10 mouse cellular contexts compared by ENCODE assay signal in the genomic region with DNA sequence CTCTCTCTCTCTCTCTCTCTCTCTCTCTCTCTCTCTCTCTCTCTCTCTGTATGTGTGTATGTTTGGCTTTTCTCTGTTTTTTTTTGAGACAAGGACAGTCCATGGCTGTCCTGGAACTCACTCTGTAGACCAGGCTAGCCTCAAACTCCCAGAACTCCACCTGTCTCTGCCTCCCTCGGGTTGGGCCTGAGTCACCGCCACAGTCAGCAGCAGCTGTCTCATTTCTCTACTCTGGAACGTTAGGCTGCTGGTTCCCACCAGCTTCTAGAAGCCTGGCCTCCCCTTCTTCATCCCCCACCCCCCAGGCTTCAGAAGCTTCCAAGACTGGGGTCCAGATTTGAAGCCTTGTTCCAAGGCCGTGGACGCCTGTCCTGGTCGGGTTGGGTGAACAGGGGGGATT. TPM values are rescaled to one million over a fixed set of nuclear protein-coding genes. Genes with fewer than 3 reads are reported as not detected.
DNase-seq lines count a peak whose midpoint lies in the region; ATAC-seq lines count a peak whose summit lies in the region.
"Had no signal": no experiment of that assay in that cellular context is flagged by ENCODE, and none has a peak within 500 bp of the region (broad histone marks: within the 10 kb centered on the region; RNA-seq: fewer than 3 reads in every experiment).

No protein-coding gene starts in this region.

- DNase-seq in forebrain, embryonic 14.5 days (ENCODE audit: low spot score): no peak
- no peak for DNase-seq in forebrain, embryonic 11.5 days (ENCODE audit: low spot score)
- no peak for DNase-seq in lung, adult 18-20 months
- DNase-seq in urinary bladder, postnatal 36 days (ENCODE audit: low spot score in 2 of 2): no peak
- DNase-seq in left cerebral cortex, postnatal 36 days (ENCODE audit: low spot score in 2 of 2): no peak

- no peak overlapping the region for H3K27ac ChIP-seq in forebrain, embryonic 14.5 days (ENCODE audit: low read depth, low read length)
- no peak overlapping the region for H3K27ac ChIP-seq in forebrain, embryonic 11.5 days (ENCODE audit: low read depth, low read length)
- 0 out of 2 replicates have a peak overlapping the region, but pooled peaks have one; percentile 23 for H3K27ac ChIP-seq in lung, embryonic 15.5 days
- H3K27ac ChIP-seq in limb, embryonic 15.5 days: peak overlapping the region; percentile 48; the same call in 1 of the 2 replicates
- peak overlapping the region; percentile 74 for H3K27ac ChIP-seq in neural tube, embryonic 14.5 days (ENCODE audit: low read depth, low read length)
- H3K27ac ChIP-seq: left cerebral cortex, adult 2 months had no signal

- H3K4me3 ChIP-seq in forebrain, embryonic 14.5 days (ENCODE audit: low read depth, low read length): no peak overlapping the region
- no peak overlapping the region for H3K4me3 ChIP-seq in forebrain, embryonic 11.5 days (ENCODE audit: low read depth, low read length)
- no peak overlapping the region for H3K4me3 ChIP-seq in lung, embryonic 15.5 days
- no peak overlapping the region for H3K4me3 ChIP-seq in limb, embryonic 15.5 days
- H3K4me3 ChIP-seq in neural tube, embryonic 14.5 days (ENCODE audit: low read depth, low read length): no peak overlapping the region
- H3K4me3 ChIP-seq: left cerebral cortex, adult 2 months had no signal

- no peaks in the 10 kb centered on the region for H3K27me3 ChIP-seq in forebrain, embryonic 14.5 days (replicated peaks; ENCODE audit: control insufficient read depth, insufficient read depth, low read length)
- no peaks in the 10 kb centered on the region for H3K27me3 ChIP-seq in forebrain, embryonic 11.5 days (ENCODE audit: control insufficient read depth, insufficient read depth, low read length)
- H3K27me3 ChIP-seq in lung, embryonic 15.5 days: no peaks in the 10 kb centered on the region
- no peaks in the 10 kb centered on the region for H3K27me3 ChIP-seq in limb, embryonic 15.5 days
- H3K27me3 ChIP-seq in neural tube, embryonic 14.5 days (ENCODE audit: control insufficient read depth, insufficient read depth, low read length): no peaks in the 10 kb centered on the region

- H3K4me1 ChIP-seq in forebrain, embryonic 14.5 days (ENCODE audit: control insufficient read depth, insufficient read depth, low read length): peaks cover 4% of the 10 kb centered on the region; the same call in 1 of the 2 replicates
- peaks cover 11% of the 10 kb centered on the region for H3K4me1 ChIP-seq in forebrain, embryonic 11.5 days (replicated peaks; ENCODE audit: control insufficient read depth, insufficient read depth, low read length)
- H3K4me1 ChIP-seq in lung, embryonic 15.5 days: peaks cover 20% of the 10 kb centered on the region
- peaks cover 23% of the 10 kb centered on the region for H3K4me1 ChIP-seq in limb, embryonic 15.5 days
- H3K4me1 ChIP-seq in neural tube, embryonic 14.5 days (ENCODE audit: control insufficient read depth, insufficient read depth, low read length): peaks cover 6% of the 10 kb centered on the region; the same call in 1 of the 2 replicates

- no peaks in the 10 kb centered on the region for H3K36me3 ChIP-seq in forebrain, embryonic 14.5 days (ENCODE audit: control insufficient read depth, insufficient read depth, low read length)
- no peaks in the 10 kb centered on the region for H3K36me3 ChIP-seq in forebrain, embryonic 11.5 days (ENCODE audit: control insufficient read depth, insufficient read depth, low read length)
- H3K36me3 ChIP-seq in lung, embryonic 15.5 days: peaks cover 7% of the 10 kb centered on the region; the same call in 1 of the 2 replicates
- H3K36me3 ChIP-seq in limb, embryonic 15.5 days: peaks cover 34% of the 10 kb centered on the region
- no peaks in the 10 kb centered on the region for H3K36me3 ChIP-seq in neural tube, embryonic 14.5 days (ENCODE audit: control insufficient read depth, insufficient read depth, low read length)

- H3K9me3 ChIP-seq in forebrain, embryonic 14.5 days (replicated peaks; ENCODE audit: control insufficient read depth, low read length): no peaks in the 10 kb centered on the region
- no peaks in the 10 kb centered on the region for H3K9me3 ChIP-seq in forebrain, embryonic 11.5 days (ENCODE audit: control insufficient read depth, low read length)
- no peaks in the 10 kb centered on the region for H3K9me3 ChIP-seq in lung, embryonic 15.5 days
- no peaks in the 10 kb centered on the region for H3K9me3 ChIP-seq in limb, embryonic 15.5 days
- H3K9me3 ChIP-seq in neural tube, embryonic 14.5 days (ENCODE audit: control insufficient read depth, low read length): no peaks in the 10 kb centered on the region

- intact Hi-C loops in left cerebral cortex, postnatal 36 days (cut with DNase I): no loop called here

- no peak for ATAC-seq in forebrain, embryonic 14.5 days
- no peak for ATAC-seq in forebrain, embryonic 11.5 days (replicated peaks; ENCODE audit: low FRiP score)
- no peak for ATAC-seq in lung, embryonic 15.5 days (ENCODE audit: borderline replicate concordance, extremely low read depth, low FRiP score, low TSS enrichment)
- ATAC-seq in limb, embryonic 15.5 days (ENCODE audit: insufficient number of reproducible peaks, low FRiP score, low TSS enrichment, low read depth): no peak
- no peak for ATAC-seq in neural tube, embryonic 14.5 days (ENCODE audit: low read depth)

- 75% methylated on average over 6 of the region's 6 CpGs for WGBS in forebrain, embryonic 14.5 days
- 83% methylated on average over 6 of the region's 6 CpGs for WGBS in forebrain, embryonic 11.5 days
- WGBS in lung, embryonic 15.5 days: 48% methylated on average over 6 of the region's 6 CpGs
- WGBS in limb, embryonic 15.5 days: 69% methylated on average over 6 of the region's 6 CpGs
- WGBS in neural tube, embryonic 14.5 days: 77% methylated on average over 6 of the region's 6 CpGs

- peak overlapping the region; percentile 40; the same call in 1 of the 2 replicates for H3K4me2 ChIP-seq in forebrain, embryonic 14.5 days (ENCODE audit: low read length)
- H3K4me2 ChIP-seq in forebrain, embryonic 11.5 days (ENCODE audit: low read depth, low read length, severe bottlenecking): no peak overlapping the region
- peak overlapping the region; percentile 43; the same call in 1 of the 2 replicates for H3K4me2 ChIP-seq in lung, embryonic 15.5 days
- no peak overlapping the region for H3K4me2 ChIP-seq in limb, embryonic 15.5 days
- H3K4me2 ChIP-seq in neural tube, embryonic 14.5 days (ENCODE audit: low read depth, low read length): no peak overlapping the region

- H3K9ac ChIP-seq in forebrain, embryonic 14.5 days (ENCODE audit: low read length): no peak overlapping the region
- H3K9ac ChIP-seq in forebrain, embryonic 11.5 days (ENCODE audit: low read length): no peak overlapping the region
- H3K9ac ChIP-seq in lung, embryonic 15.5 days: no peak overlapping the region
- no peak overlapping the region for H3K9ac ChIP-seq in limb, embryonic 15.5 days
- H3K9ac ChIP-seq in neural tube, embryonic 14.5 days (replicated peaks; ENCODE audit: low read depth, low read length): no peak overlapping the region

RNA-seq across cellular contexts. Expression of a gene that starts 3.6 kb away (rescaled TPM):
- not detected in 2 replicates for polyA plus RNA-seq in forebrain, embryonic 14.5 days (2014; fragmentation: Nextera tagmentation; extraction: Ambion mirVana)
- polyA plus RNA-seq in forebrain, embryonic 11.5 days (2014; fragmentation: Nextera tagmentation; extraction: Ambion mirVana): not detected in 2 replicates
- not detected in 2 replicates for polyA plus RNA-seq in lung, embryonic 15.5 days (2015; fragmentation: Nextera tagmentation; extraction: Ambion mirVana)
- polyA plus RNA-seq in limb, embryonic 15.5 days (2015; fragmentation: Nextera tagmentation; extraction: Ambion mirVana): not detected in 2 replicates
- polyA plus RNA-seq in neural tube, embryonic 14.5 days (2014; fragmentation: Nextera tagmentation; extraction: Ambion mirVana): not detected in 2 replicates
- total RNA-seq in left cerebral cortex, postnatal 36 days (2021): not detected
- total RNA-seq: adrenal gland, postnatal 25 days; left cerebral cortex, adult 2 months had no signal

RNA-seq across cellular contexts. Expression of a gene that starts 25.6 kb away (rescaled TPM):
- polyA plus RNA-seq in forebrain, embryonic 14.5 days (2014; fragmentation: Nextera tagmentation; extraction: Ambion mirVana): 35.5 and 41.1 TPM in 2 replicates
- 108 and 118 TPM in 2 replicates for polyA plus RNA-seq in forebrain, embryonic 11.5 days (2014; fragmentation: Nextera tagmentation; extraction: Ambion mirVana)
- 72.3 and 75.3 TPM in 2 replicates for polyA plus RNA-seq in lung, embryonic 15.5 days (2015; fragmentation: Nextera tagmentation; extraction: Ambion mirVana)
- 56.9 and 61.0 TPM in 2 replicates for polyA plus RNA-seq in limb, embryonic 15.5 days (2015; fragmentation: Nextera tagmentation; extraction: Ambion mirVana)
- polyA plus RNA-seq in neural tube, embryonic 14.5 days (2014; fragmentation: Nextera tagmentation; extraction: Ambion mirVana): 18.0 and 21.6 TPM in 2 replicates
- total RNA-seq in left cerebral cortex, postnatal 36 days (2021): 1 to 10 TPM; 4.6 to 5.5 TPM

RNA-seq across cellular contexts. Expression of a gene that starts 26.1 kb away (rescaled TPM):
- polyA plus RNA-seq in forebrain, embryonic 14.5 days (2014; fragmentation: Nextera tagmentation; extraction: Ambion mirVana): 2.4 TPM in 2 replicates
- polyA plus RNA-seq in forebrain, embryonic 11.5 days (2014; fragmentation: Nextera tagmentation; extraction: Ambion mirVana): 3.9 and 5.3 TPM in 2 replicates
- polyA plus RNA-seq in lung, embryonic 15.5 days (2015; fragmentation: Nextera tagmentation; extraction: Ambion mirVana): 8.8 and 11.6 TPM in 2 replicates
- 21.1 and 26.0 TPM in 2 replicates for polyA plus RNA-seq in limb, embryonic 15.5 days (2015; fragmentation: Nextera tagmentation; extraction: Ambion mirVana)
- 3.4 and 7.0 TPM in 2 replicates for polyA plus RNA-seq in neural tube, embryonic 14.5 days (2014; fragmentation: Nextera tagmentation; extraction: Ambion mirVana)
- total RNA-seq in left cerebral cortex, postnatal 36 days (2021): 10 to 100 TPM; 19.6 to 20.9 TPM

RNA-seq across cellular contexts. Expression of a gene that starts 56.8 kb away (rescaled TPM):
- polyA plus RNA-seq in forebrain, embryonic 14.5 days (2014; fragmentation: Nextera tagmentation; extraction: Ambion mirVana): 17.6 and 20.2 TPM in 2 replicates
- 29.1 and 35.8 TPM in 2 replicates for polyA plus RNA-seq in forebrain, embryonic 11.5 days (2014; fragmentation: Nextera tagmentation; extraction: Ambion mirVana)
- polyA plus RNA-seq in lung, embryonic 15.5 days (2015; fragmentation: Nextera tagmentation; extraction: Ambion mirVana): 24.3 and 25.8 TPM in 2 replicates
- 34.1 and 34.5 TPM in 2 replicates for polyA plus RNA-seq in limb, embryonic 15.5 days (2015; fragmentation: Nextera tagmentation; extraction: Ambion mirVana)
- 29.3 and 35.3 TPM in 2 replicates for polyA plus RNA-seq in neural tube, embryonic 14.5 days (2014; fragmentation: Nextera tagmentation; extraction: Ambion mirVana)
- 10 to 100 TPM; 40.8 to 51.8 TPM for total RNA-seq in left cerebral cortex, postnatal 36 days (2021)

Comparison
In these comparisons a context has a peak if more than half of its experiments do, and no peak if none do; other contexts are left out.
1. H3K4me2 ChIP-seq: peak in forebrain, embryonic 14.5 days (single experiment) and lung, embryonic 15.5 days (single experiment); none in forebrain, embryonic 11.5 days (single experiment), limb, embryonic 15.5 days (single experiment) and neural tube, embryonic 14.5 days (single experiment).
2. H3K27ac ChIP-seq: peak in lung, embryonic 15.5 days (single experiment), limb, embryonic 15.5 days (single experiment) and neural tube, embryonic 14.5 days (single experiment); none in forebrain, embryonic 14.5 days (single experiment) and forebrain, embryonic 11.5 days (single experiment).